Mouse (Mus musculus): Measurements from ENCODE around the gene 2010003K11Rik. TPM values are rescaled to one million over a fixed set of nuclear protein-coding genes. Genes with fewer than 3 reads are reported as not detected.

2010003K11Rik gene
- polyA plus RNA-seq, 1 experiment from 2014 or later, result 0.12 TPM

DNA sequence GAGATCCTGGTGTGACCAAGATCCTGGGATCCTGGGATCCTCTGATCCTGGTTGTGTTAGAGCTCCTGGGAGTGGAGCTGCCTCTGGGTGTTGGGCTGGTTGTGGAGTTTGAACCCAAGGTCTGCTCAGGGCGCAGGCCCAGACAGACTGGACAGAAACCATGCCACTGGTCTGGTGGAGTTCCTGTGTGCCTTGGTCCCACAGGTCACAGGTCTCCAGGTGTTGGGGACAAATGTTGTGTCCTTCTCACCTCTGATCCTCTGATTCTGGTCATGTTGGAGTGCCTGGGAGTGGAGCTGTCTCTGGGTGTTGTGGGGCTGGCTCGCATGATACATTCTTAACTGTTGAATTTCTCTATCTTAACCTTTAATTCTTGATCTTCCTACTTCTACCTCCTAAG, 36.3 kb upstream of the 2010003K11Rik start:
- no peak for ATAC-seq (replicated peaks; ENCODE audit: extremely low read depth, insufficient read depth, low FRiP score)
- no peaks in the 10 kb centered on the region for H3K9me3 ChIP-seq (replicated peaks; ENCODE audit: control insufficient read depth, low read length)
- no peaks in the 10 kb centered on the region for H3K27me3 ChIP-seq (ENCODE audit: control insufficient read depth, insufficient read depth, low read length)
- H3K36me3 ChIP-seq (ENCODE audit: control insufficient read depth, insufficient read depth), result no peaks in the 10 kb centered on the region
- no peak overlapping the region for H3K27ac ChIP-seq (ENCODE audit: low read length)
- no peaks in the 10 kb centered on the region for H3K4me1 ChIP-seq (ENCODE audit: control insufficient read depth, insufficient read depth, low read length)
- H3K4me3 ChIP-seq (ENCODE audit: low read length), result no peak overlapping the region
- H3K9ac ChIP-seq (ENCODE audit: low read length), result no peak overlapping the region
- no peak overlapping the region for H3K4me2 ChIP-seq (ENCODE audit: low read depth, low read length)
- WGBS, result 84% methylated on average over 2 of the region's 2 CpGs

DNA sequence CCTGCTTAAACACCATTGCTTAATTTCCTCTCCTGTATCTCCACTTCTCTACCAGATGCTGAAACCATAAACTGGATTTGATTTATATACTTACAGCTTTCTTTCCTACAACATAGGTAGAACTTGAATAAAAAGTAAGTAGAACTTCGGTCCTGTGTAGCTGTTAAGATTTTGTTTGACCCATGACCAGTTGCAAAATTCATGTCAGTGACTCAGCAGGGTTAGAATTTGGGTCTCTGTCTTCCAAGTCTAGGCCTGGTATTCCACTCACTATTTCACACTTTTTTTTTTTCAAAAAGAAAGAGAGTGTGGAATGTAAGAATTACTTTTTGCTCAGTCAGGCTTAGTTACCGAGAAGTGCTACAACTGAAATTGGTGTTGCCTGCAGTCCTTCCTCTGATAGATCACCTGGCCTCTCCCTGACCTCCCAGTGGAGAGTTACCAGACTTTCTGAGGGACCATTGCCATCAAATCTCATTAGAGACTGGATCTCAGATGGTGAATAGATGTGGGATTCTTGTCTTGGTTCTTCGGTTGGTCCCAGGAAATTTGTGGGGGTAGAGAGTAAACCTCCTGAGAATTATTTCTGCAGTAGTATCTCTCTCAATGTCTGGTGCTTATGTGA, 23.2 kb upstream of the 2010003K11Rik start:
- Histone ChIP-seq H3K9ac (ENCODE audit: low read length) (no peak overlapping the region), H3K9me3 (replicated peaks; ENCODE audit: control insufficient read depth, low read length) (no peaks in the 10 kb centered on the region), H3K27ac (ENCODE audit: low read length) (no peak overlapping the region), H3K36me3 (ENCODE audit: control insufficient read depth, insufficient read depth) (no peaks in the 10 kb centered on the region), H3K27me3 (ENCODE audit: control insufficient read depth, insufficient read depth, low read length) (no peaks in the 10 kb centered on the region), H3K4me3 (ENCODE audit: low read length) (no peak overlapping the region), H3K4me1 (ENCODE audit: control insufficient read depth, insufficient read depth, low read length) (no peaks in the 10 kb centered on the region), H3K4me2 (ENCODE audit: low read depth, low read length) (no peak overlapping the region)
- WGBS, result 89% methylated on average over 3 of the region's 3 CpGs
- no peak for ATAC-seq (replicated peaks; ENCODE audit: extremely low read depth, insufficient read depth, low FRiP score)

DNA sequence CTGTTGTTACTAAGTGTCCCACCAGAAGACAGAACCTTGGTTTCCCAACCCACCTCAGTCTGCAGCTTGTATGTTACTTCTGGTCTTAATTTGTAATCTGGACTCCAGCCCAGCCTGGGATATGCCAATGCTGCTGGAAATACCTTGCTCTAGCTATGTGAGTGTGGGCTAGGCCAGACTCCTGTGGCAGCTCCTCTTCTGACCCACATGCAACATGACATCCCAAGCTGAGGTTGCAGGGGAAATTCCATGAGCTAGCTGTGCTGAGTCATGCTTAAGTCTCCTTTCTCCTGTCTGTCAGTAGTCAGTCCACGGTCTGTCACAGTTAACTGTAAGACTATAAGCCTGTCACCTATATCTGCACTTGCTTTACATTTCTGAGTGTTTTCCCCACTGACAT, 19.1 kb upstream of the 2010003K11Rik start:
- Histone ChIP-seq H3K9me3 (replicated peaks; ENCODE audit: control insufficient read depth, low read length) (no peaks in the 10 kb centered on the region), H3K9ac (ENCODE audit: low read length) (no peak overlapping the region), H3K4me1 (ENCODE audit: control insufficient read depth, insufficient read depth, low read length) (peaks cover 7% of the 10 kb centered on the region), H3K27me3 (ENCODE audit: control insufficient read depth, insufficient read depth, low read length) (no peaks in the 10 kb centered on the region), H3K4me2 (ENCODE audit: low read depth, low read length) (no peak overlapping the region), H3K4me3 (ENCODE audit: low read length) (no peak overlapping the region), H3K36me3 (ENCODE audit: control insufficient read depth, insufficient read depth) (no peaks in the 10 kb centered on the region), H3K27ac (ENCODE audit: low read length) (no peak overlapping the region)
- 80% methylated on average over 1 of the region's 1 CpGs for WGBS
- no peak for ATAC-seq (replicated peaks; ENCODE audit: extremely low read depth, insufficient read depth, low FRiP score)

DNA sequence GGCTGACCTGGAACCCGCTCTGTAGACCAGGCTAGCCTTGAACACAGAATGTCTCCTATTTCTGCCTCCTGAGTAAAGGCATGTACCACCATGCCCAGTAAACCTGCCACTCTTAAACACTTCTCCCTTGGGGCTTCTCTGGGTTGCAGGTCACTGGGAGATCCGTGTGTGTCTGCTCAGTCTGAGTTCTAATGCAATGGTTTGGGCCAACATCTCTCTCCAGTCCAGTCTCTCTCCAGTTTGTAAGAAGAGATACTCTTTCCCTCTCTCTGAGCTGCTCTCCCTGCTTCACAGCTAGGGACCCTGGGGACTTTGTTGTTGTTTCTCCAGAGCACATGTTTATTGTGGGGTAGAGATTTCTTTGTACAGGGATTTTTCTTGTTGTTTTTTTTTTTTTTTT, 17.9 kb upstream of the 2010003K11Rik start:
- no peak overlapping the region for H3K27ac ChIP-seq (ENCODE audit: low read length)

DNA sequence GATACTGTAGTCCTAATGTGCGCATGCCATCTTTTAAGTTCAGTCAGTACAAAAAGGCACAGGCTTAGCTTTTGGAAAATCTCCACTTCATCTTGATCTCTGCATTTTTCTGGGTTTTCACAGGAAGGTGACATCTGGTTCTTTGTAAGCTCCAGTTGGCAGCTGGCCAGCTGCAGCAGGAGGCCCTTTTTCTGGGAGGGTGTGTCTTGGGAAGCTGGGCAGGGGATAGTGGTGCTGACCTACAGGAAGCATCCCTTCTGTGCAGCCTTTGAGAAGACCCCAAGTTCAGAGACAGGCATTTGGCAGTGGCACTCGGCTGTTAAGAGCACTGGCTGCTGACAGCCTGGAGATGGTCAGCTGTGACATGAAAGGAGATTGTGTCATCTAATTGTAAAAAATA, 17.4 kb upstream of the 2010003K11Rik start:
- ATAC-seq (replicated peaks; ENCODE audit: extremely low read depth, insufficient read depth, low FRiP score), result no peak

More for the DNA sequence above, 17.9 kb upstream of the 2010003K11Rik start:
- Histone ChIP-seq H3K27me3 (ENCODE audit: control insufficient read depth, insufficient read depth, low read length) (no peaks in the 10 kb centered on the region), H3K36me3 (ENCODE audit: control insufficient read depth, insufficient read depth) (no peaks in the 10 kb centered on the region), H3K4me3 (ENCODE audit: low read length) (no peak overlapping the region), H3K9ac (ENCODE audit: low read length) (no peak overlapping the region), H3K4me1 (ENCODE audit: control insufficient read depth, insufficient read depth, low read length) (peaks cover 7% of the 10 kb centered on the region), H3K9me3 (replicated peaks; ENCODE audit: control insufficient read depth, low read length) (no peaks in the 10 kb centered on the region), H3K4me2 (ENCODE audit: low read depth, low read length) (no peak overlapping the region)
- no peak for ATAC-seq (replicated peaks; ENCODE audit: extremely low read depth, insufficient read depth, low FRiP score)
- 67% methylated on average over 2 of the region's 2 CpGs for WGBS

DNA sequence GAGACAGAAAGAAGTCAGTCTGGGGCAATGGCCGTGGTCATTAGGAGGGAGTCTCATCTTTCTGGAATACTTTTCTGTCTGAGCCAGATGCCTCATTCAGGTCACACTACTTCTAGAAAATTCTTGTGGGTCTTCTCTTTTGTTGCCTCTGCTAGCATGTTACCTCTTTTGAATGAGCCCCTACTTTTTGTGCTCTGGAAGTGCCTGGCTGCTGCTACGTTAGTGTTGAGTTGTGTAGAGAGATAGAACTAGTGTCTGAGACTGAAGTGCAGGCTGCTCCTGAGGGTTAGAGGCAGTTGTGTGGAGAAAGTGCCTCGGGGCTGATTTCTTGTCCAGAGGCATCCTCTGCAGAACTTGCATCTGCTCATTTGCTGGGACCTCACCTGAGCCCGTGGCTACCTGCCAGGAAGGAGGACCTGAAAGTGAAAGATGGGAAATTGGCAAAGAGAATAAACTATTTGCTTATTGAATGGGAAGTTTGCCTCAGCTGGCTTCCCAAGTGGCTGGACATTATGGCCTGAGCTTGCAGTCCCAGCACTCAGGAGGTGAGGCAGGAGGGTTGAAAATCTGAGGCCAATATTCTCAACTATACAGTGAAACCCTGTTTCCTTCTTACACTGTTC, 15.0 kb upstream of the 2010003K11Rik start:
- no peak for ATAC-seq (replicated peaks; ENCODE audit: extremely low read depth, insufficient read depth, low FRiP score)
- Histone ChIP-seq H3K9ac (ENCODE audit: low read length) (no peak overlapping the region), H3K4me1 (ENCODE audit: control insufficient read depth, insufficient read depth, low read length) (peaks cover 14% of the 10 kb centered on the region)

More for the DNA sequence above, 17.4 kb upstream of the 2010003K11Rik start:
- Histone ChIP-seq H3K27ac (ENCODE audit: low read length) (no peak overlapping the region), H3K27me3 (ENCODE audit: control insufficient read depth, insufficient read depth, low read length) (0 out of 2 replicates have a peak, but pooled peaks cover 3% of the 10 kb centered on the region), H3K9ac (ENCODE audit: low read length) (no peak overlapping the region), H3K36me3 (ENCODE audit: control insufficient read depth, insufficient read depth) (no peaks in the 10 kb centered on the region), H3K4me1 (ENCODE audit: control insufficient read depth, insufficient read depth, low read length) (peaks cover 11% of the 10 kb centered on the region), H3K9me3 (replicated peaks; ENCODE audit: control insufficient read depth, low read length) (no peaks in the 10 kb centered on the region), H3K4me2 (ENCODE audit: low read depth, low read length) (no peak overlapping the region), H3K4me3 (ENCODE audit: low read length) (no peak overlapping the region)
- 34% methylated on average over 2 of the region's 2 CpGs for WGBS

DNA sequence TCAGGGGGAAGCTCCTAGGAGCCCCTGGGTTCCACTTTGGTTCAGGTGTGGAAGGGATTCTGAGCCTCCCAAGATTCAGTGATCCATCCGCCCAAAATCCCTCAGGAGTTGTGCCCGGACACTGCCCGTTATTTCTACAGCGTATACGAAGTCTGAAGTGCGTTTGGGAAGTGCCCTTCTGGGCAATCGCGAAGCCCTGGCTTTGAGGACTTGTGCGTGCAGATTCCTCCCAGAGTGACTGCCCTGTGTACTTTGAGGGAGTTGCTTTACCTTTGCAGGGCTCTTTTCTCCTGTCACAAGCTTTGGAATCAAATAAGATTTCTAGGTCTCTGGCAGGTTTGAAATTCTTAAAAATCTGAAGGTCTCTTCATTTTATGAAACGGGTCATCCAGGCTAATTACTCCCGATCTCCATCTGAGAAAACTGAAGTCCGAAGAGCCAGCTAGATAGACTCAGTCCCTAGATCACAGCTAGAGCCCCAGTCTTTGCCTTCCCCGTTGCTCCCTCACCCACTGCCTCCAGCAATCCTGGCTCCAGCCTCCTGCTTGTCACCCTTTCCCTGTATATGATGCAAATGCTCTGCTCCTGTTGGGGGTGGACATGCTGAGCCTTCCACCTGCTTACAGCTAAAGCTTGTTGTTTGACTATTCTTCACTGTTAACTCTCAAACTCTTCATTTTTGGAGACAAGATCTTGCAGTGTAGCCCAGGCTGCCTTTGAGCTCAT, 12.9 kb upstream of the 2010003K11Rik start:
- Histone ChIP-seq H3K4me1 (ENCODE audit: control insufficient read depth, insufficient read depth, low read length) (peaks cover 14% of the 10 kb centered on the region), H3K9me3 (replicated peaks; ENCODE audit: control insufficient read depth, low read length) (no peaks in the 10 kb centered on the region), H3K27ac (ENCODE audit: low read length) (no peak overlapping the region), H3K4me3 (ENCODE audit: low read length) (peak overlapping the region; percentile 87), H3K4me2 (ENCODE audit: low read depth, low read length) (peak overlapping the region; percentile 95), H3K36me3 (ENCODE audit: control insufficient read depth, insufficient read depth) (no peaks in the 10 kb centered on the region), H3K27me3 (ENCODE audit: control insufficient read depth, insufficient read depth, low read length) (0 out of 2 replicates have a peak, but pooled peaks cover 3% of the 10 kb centered on the region), H3K9ac (ENCODE audit: low read length) (peak overlapping the region; percentile 77)
- WGBS, result 10% methylated on average over 13 of the region's 13 CpGs
- no peak for ATAC-seq (replicated peaks; ENCODE audit: extremely low read depth, insufficient read depth, low FRiP score)

More for the DNA sequence above, 15.0 kb upstream of the 2010003K11Rik start:
- no peak overlapping the region for H3K4me3 ChIP-seq (ENCODE audit: low read length)
- WGBS, result 64% methylated on average over 4 of the region's 4 CpGs
- H3K9me3 ChIP-seq (replicated peaks; ENCODE audit: control insufficient read depth, low read length), result no peaks in the 10 kb centered on the region
- no peak overlapping the region for H3K27ac ChIP-seq (ENCODE audit: low read length)
- H3K4me2 ChIP-seq (ENCODE audit: low read depth, low read length), result no peak overlapping the region
- H3K27me3 ChIP-seq (ENCODE audit: control insufficient read depth, insufficient read depth, low read length), result 0 out of 2 replicates have a peak, but pooled peaks cover 3% of the 10 kb centered on the region
- no peaks in the 10 kb centered on the region for H3K36me3 ChIP-seq (ENCODE audit: control insufficient read depth, insufficient read depth)

DNA sequence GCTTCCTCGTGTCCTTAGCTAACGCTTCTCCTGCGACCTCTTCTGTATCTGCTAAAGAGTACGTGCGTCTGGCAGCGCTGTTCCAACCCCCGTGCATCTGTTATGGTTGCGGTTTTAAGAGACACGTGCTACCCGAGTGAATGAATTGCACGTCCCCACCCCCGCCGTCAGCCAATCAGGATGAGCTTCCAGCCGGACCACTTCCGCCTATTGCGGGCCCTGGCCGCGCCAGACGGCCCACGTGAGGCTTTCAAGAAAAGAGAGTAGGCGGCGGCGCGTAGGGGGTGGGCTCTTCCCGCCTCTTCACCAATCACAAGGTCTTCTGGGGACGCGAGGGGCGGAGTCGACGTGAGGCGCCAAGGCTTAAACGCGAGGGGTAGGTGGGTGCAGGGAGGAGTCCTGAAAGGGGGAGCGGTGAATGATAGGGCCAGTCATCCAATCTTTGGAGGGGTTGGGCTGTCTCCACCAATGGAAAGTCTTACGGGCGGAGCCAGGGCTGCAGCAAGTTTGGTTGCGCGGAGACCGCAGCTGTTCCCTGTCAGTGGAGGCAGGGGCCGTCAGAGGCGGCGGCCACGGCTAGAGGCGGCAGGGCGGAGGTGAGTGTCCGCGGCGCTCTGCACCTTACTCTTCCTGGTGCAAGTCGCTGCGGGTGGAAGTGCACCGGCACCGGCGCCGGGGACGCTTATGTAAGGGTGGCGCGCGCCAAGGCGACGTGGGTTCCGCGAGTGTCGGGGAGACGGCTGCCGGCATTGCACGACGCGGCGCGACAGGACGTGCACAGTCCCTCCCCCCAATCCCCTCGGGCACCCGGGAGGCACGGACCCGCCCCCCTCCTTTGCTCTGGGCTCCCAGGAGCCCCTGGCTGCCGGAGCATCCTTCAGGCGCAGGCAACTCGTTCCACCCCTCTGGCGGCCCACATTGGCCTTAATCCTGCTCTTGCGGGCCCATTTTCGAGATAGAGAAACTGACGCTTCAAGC, 11.9 kb upstream of the 2010003K11Rik start, which contains the start of gene Pcx:
TSS of gene Pcx (plus strand) at position 487 of the 978 bp plus-strand sequence.
- WGBS, result under 1% methylated on average over 82 of the region's 82 CpGs
- no peaks in the 10 kb centered on the region for H3K36me3 ChIP-seq (ENCODE audit: control insufficient read depth, insufficient read depth)
- peak within 1 kb of the TSS; percentile 68 for H3K27ac ChIP-seq (ENCODE audit: low read length)
- H3K9me3 ChIP-seq (replicated peaks; ENCODE audit: control insufficient read depth, low read length), result no peaks in the 10 kb centered on the region
- peak within 1 kb of the TSS; percentile 95 for H3K4me2 ChIP-seq (ENCODE audit: low read depth, low read length)
- H3K4me1 ChIP-seq (ENCODE audit: control insufficient read depth, insufficient read depth, low read length), result peaks cover 7% of the 10 kb centered on the region
- peak; percentile 100 for ATAC-seq (replicated peaks; ENCODE audit: extremely low read depth, insufficient read depth, low FRiP score)
- H3K4me3 ChIP-seq (ENCODE audit: low read length), result peak within 1 kb of the TSS; percentile 87
- H3K27me3 ChIP-seq (ENCODE audit: control insufficient read depth, insufficient read depth, low read length), result 0 out of 2 replicates have a peak, but pooled peaks cover 3% of the 10 kb centered on the region
- peak within 1 kb of the TSS; percentile 77 for H3K9ac ChIP-seq (ENCODE audit: low read length)
